Mouse (Mus musculus) skeletal muscle tissue, adult 2 months (tissue): ENCODE data around the gene Gng2.
A peak's percentile ranks its signal among the peaks of the same experiment; 100 is the strongest.

Experiments
- DNase-seq: peaks from one replicate; pipeline ENCODE4 v3.0.0-alpha.2; 2012; ENCODE audit warnings: low read depth, low spot score

Gene Gng2

DNA sequence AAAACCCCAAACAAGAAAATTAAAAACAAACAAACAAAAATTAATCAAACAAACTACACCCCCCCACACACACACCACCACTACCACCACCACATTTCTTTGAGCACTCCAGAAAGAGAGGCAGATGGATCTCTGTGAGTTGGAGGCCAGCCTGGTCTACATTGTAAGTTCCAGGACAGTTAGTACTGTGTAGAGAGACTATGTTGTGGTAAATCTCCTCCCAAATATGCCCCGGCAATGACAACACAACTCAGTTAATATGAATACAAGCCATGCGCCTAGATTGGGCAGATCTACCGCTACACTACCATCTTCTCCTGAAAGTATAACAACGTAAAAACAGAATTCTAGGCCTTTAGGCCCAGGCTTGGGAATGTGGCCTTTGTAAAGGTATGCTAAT is 117.1 kb downstream of the Gng2 start:
- no peak for DNase-seq

DNA sequence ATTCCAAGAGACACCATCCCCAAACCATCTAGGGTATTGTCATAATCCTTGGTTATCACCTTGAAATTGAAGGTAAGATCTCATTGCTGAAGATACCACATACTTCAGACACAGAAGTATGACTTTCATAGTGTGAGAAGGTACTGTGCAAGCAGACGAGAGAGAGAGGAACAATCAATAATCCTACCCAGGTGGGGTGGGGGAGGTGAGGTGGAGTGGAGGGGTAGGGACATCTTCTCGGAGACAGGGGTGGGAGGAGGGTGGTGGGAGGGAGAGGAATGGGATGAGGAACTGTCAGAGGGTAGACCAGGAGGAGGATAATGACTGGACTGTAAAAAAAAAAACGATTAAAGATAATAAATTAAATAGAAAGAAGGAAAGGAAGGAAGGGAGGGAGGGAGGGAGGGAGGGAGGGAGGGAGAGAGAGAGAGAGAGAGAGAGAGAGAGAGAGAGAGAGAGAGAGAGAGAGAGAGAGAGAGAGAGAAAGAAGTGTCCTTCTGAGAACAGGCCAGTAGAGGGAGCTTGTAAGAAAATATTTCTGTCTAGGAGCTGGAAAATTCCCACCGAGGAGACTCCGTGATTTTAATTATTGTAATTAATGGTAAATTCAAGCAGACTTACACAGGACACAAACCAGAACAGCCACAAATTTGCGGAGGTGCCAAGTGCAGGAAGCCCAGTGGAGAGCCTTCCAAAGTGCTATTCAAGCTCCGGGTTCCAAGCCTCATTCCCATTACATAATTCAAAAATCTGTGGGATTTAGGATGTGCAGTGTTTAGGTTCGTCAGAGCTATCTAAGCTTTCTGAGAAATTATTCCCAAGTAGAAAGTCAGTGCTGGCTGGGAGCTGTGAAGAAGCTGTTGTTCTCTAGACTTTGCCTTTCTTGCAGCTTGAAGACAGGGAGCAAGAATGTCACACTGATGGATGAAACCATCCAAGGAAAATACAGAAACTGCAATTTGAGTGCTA is 118.3 kb downstream of the Gng2 start:
- DNase-seq: no peak

DNA sequence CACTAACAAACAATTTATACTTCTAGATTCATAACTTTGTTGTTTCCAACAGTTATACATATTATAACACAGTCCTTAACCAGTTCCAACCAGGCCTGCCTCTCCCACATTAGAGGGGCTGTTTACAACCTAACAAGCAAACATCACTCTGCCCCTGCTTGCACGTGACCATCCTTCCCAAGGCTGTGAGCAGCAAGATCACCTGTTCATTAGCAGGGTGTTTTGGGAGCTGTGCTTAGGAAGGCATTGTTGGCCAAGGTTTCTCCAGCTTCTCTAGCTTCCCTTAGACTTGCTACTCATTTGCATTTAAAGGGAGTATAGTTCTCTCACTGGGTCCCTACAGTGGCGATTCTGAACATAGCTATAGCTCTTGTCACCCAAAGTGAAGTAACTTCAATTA is 119.1 kb downstream of the Gng2 start:
- DNase-seq: no peak

DNA sequence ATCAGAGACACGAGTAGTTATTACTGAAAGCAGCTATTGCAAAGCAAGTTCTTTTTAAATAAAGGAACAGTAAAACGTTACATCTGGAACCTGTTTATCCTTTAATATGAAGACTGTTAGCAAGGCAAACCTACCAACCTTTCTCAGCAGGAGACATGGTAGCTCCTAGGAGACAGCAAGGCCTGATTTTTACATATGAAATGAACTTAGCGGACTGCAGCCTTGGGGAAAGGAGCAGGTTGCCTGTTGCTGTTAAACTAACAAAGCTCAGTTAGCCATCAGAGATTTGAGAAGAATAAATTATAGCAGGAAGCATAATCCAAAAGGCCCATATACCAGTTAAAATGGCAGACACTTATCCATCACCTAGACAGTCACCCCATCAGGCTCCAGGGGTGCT is 124.0 kb downstream of the Gng2 start:
- DNase-seq: no peak

DNA sequence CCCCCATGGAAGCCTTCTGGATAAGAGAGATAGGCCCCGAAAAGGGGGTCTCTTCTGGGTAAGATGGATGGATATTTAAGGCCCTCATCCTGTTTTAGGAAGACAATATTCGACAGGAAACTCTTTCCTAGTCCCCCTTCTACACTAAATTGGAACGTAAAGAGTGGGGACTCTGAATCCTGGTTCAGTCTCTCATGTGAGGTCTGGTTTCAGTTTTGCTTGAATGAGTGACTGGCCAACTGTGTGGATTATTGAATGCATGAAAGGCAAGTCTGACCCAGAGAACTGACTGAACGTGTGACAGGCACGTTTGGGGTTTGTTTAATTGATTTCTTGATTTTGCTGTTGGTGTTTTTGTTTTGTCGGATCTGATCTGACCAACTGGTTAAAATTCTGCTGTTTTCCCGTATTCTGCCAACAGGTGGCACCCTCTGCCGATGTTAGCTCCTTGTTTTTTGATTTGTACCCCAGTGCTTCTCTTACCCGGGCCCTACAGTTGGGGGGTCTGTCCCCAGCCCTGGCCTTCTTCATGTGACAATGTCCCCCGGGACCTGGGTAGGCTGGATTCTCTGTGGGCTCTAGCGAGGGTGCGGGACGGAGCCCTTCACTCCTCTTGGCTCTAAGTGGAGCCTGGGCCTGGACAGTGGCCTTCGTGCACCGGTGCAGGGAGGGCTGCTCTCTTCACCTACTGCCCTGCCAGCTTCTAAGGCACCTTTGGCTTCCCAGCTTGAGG is 137.7 kb downstream of the Gng2 start:
- peak; percentile 12 for DNase-seq

DNA sequence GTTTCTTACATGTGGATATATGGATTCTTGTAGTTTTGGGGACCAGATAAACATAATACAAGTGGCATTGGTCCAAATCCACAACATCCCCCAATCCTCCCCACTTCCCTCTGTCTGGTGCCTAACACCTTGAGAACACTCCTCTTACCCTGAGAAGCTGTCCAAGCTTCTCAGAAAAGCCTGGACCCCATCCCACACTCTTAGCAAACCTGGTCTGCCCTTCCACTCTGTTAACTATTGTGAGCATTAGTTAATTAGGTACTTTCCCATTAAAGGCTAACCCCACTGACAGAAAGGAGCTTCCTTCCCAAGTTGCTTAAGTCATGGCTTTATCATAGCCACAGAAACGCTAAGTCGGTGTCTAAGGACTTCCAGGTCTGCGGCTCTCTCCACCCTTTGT is 141.1 kb downstream of the Gng2 start:
- no peak for DNase-seq

DNA sequence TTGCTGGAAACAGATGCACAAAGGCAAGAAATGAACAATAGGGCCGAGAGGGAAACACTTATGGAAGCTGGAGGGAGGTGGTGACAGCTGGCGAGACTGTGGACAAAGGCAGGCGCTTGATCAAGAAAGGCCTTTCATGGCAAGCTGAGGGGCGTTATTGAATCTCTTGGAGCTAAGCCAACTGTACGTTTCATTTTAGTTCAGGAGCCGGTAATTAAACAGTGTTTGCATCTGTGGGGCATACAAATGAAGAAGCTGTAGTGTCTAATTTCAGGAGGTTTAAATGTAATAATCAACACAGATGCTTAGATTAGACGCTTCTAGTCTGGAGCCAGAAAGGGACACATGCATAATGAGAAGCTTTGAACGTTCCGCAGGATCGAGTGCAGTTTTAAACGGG is 151.9 kb downstream of the Gng2 start:
- DNase-seq: no peak

DNA sequence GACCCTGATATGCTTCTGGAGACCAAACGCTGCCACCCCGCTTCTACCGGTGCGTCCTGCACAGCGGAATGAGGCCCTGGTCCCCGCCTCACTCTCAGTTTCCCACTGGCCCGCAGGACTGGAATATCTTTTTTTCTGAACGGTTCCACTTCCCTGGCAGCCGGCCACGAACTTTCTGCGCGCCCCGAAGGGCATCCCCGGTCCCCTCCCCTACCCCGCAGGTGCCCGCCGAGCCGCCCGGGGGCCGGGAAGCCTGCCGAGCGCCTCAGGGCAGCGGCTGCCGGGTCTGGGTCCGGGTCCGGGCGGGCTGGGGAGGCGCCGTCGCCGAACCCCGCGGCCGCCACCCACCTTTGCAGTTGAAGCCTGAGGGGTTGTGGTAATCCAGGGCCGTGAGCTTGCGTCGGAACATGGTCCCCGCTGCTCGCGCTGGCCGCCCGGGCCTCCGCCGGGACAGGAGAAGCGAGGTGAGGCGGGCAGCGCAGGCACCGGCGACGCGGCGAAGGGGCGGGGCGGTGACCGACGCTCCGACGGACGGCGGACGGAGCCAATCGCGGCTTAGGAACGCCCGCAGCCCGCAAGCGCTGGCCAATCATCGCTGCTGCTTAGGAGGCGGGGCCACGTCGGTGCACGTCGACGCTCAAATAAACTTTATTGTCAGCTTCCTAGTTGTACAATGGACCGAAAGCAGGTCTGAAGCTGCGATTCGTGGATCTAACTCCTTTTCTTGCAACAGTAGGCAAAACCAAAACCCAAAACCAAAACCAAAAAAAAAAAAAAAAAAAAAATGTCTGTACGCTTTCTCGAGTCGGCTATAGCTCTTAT is 153.9 kb downstream of the Gng2 start, which contains the start of gene Rtraf:
Gene Rtraf (minus strand): TSS at position 504 of the 822 bp plus-strand sequence.
- peak; percentile 96 for DNase-seq
